Mouse (Mus musculus): ENCODE measurements at regions not wholly inside any gene's neighbourhood (a gene's known extent, or its start where the extent isn't known, plus 50 kb on each side); places are given as distances from the start of the nearest gene placed in this dataset.

- intact Hi-C loops (cut with DNase I) = no loop called here
- DNase-seq = no peak
Measured at GRCm38 (mm10) chr3:34837644-34838332, 187.6 kb downstream of the Sox2 start.

DNA sequence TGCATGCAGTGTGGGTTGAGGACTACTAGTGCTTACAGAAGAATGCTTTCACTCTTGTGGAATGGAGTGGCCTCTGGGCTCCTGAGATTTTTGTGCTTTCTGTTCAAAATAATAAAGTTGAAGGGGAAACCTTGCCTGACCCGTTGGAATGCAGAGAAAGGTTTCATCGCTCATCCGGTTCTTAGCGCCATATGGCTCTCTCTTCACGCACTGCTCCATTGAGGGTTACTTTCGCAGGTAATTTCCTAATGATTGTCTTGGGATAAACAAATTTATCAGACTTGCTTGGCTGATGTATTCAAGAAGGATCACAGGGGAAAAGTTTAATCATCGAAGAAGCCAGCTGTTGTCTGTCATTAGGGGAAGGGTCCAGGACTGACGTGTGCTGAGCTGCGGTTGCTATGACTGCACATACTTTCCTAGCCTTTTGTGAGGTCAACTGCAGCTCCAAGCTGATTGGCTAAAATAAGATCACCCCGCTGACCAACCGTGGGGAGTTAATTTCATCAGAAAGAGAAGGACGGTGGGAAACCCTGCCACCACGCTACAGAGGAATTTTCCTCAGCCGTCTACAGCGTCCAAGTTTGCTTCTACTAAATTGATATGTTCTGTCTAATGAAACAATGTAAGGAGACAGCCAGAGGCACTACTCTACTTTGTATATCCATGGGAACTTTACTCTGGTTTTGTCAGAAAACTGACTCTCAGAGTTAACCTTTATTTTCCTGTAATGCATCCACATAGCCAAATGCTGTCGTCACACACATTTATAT is 210.9 kb downstream of the Sox2 start:
- intact Hi-C loops (cut with DNase I) = no loop called here
- DNase-seq = no peak

- DNase-seq = no peak
- intact Hi-C loops (cut with DNase I) = no loop called here
Measured at GRCm38 (mm10) chr3:34868698-34869409, 218.6 kb downstream of the Sox2 start.

DNA sequence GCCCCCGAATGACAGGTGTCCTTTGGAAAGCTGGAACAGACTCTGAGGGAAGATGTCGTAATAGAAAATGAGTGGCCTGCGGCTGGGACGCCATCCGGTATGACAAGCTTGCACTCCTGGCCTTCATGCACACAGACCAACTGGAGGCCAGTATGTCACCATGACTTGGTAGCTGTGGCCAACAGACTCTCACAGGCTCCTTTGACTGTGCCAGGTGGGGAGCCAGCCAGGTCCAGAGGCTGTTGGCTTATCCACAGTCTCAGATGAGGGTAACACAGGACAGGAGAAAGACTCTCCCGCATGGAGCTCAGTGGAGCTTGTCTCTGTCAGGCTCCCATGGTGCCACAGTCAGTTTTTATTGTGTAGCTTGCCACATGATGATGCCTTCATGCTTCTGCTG is 219.7 kb downstream of the Sox2 start:
- no peak for DNase-seq
- intact Hi-C loops (cut with DNase I) = no loop called here

- no peak for DNase-seq
Measured at GRCm38 (mm10) chr3:34885137-34885536, 234.9 kb downstream of the Sox2 start.

DNA sequence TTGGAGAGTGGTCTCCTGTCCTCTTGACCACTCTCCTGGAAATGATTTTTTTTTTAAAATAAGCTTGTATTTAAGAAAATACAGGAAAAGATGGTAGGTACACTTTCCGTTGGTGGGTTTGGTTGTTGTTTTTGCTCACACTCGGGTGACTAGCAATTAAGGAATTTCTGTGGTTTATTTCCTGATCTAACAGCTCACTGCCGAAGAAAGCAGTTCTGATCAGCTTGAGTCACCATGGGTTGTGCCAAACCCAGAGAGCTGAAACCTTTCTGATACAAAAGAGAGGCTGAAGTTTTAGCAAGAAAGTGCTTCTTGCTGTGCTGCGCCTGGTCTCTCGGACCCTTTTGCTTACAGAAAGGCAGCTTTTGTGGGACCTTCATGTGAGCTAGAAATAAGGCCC is 243.2 kb downstream of the Sox2 start:
- intact Hi-C loops (cut with DNase I) = no loop called here
- DNase-seq = no peak

More at GRCm38 (mm10) chr3:34885137-34885536, 234.9 kb downstream of the Sox2 start:
- intact Hi-C loops (cut with DNase I) = no loop called here

DNA sequence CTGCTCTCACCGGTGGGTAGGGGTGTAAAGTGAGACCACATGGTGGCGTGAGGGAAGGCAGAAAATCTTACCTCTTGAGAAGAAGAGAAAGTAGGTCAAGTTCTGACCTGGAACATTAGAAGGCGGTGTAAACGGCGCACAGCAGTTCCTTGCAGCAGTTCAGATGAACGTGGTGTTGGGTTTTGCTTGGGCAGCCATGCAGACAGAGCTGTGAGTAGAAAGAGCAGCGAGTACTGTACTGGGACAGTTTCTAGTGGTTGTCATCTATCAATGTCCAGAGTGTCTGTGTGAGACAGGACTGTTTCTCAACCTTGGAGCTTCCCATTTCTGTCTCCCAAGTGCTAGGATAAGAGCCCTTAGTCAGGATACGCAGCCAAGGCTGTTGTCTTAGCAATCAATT is 252.9 kb downstream of the Sox2 start:
- no peak for DNase-seq
- intact Hi-C loops (cut with DNase I) = no loop called here

DNA sequence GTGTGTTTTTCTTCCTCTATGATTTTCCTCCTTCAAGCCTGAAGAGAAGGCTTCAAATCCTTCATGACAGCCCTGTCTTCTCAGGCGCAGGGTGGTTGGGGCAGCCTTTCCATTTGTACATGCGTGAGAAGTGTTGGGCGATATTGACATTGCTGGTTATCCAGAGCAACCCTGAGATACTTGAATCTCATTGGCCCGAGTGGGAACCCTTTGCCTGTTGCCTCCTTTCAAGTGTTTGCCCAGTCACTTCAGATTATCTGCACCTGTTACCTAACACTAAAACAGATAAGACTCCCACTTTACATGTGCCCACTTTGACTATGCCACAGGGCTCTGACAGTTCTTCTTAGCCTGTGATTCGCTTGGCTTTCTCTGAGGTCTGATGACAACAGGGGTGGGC is 258.3 kb downstream of the Sox2 start:
- intact Hi-C loops (cut with DNase I) = no loop called here
- DNase-seq = no peak

- intact Hi-C loops (cut with DNase I) = no loop called here
- no peak for DNase-seq
Measured at GRCm38 (mm10) chr3:34909350-34909749, 259.1 kb downstream of the Sox2 start.

DNA sequence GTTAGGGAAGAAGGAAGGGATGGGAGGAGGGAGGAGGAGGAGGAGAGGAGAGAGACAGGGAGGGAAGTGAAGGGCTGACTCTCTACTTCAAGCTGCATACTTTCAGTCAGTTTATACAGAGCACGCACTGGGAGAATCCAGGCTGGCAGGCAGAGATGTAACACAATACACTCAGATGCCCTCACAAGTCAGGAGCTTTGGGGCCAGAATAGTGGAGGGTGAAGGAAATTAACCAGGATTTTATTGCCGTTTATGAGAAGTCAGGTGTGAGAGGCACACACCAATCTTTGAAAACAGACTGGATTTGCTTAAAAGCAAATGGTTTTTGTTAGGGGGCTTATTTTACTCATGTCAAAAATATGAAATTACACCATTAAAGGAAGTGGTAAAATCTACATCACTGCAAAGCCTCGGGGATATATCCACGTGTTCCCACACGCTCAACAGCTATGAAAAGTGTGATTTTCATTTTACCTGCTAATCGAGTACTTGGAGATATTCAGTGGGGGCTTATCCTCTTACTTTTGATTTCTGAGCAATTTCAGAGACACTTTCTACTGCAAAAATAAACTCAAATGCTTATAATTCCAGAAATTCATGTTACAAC is 268.2 kb downstream of the Sox2 start:
- intact Hi-C loops (cut with DNase I) = no loop called here

DNA sequence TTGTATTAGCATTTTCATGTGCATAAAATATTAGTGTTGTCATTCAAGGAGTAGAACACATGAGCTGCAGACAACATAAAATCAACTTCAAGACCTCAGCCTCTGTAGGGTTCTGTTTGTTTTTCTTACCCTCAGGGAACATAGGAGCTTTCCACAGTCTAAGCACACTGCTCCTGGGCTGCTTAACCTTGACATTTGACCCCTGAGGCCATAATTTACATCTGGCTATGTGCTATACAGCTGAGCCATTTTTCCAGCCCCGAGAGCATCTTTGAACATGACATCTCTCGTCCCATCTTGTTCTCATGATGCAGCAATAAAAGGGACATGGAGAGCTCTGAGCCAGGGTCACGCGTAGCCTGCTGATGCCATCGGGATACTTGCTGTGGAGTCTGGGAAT is 270.3 kb downstream of the Sox2 start:
- DNase-seq = no peak

More for the DNA sequence above, 268.2 kb downstream of the Sox2 start:
- DNase-seq = no peak

DNA sequence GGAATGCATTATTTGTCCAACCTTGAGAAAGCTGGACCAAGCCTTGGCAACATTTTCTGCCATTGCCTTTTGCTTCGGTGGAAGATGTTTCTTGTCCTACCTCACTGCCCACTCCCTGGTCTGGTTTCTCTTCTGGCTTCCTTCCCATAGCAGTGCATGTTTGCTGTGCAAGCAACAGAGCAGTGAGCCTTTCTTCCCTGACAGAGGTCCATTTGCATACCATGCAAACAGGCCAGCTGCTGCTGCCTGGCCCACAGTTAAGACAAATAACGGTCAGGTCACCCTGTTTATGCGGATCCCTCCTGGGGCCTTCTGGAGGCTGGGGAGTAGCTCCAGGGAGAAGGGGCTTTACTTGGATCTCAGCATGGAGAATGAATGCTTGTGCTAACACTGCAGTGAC is 299.7 kb downstream of the Sox2 start:
- DNase-seq = no peak
- intact Hi-C loops (cut with DNase I) = no loop called here

More for the DNA sequence above, 270.3 kb downstream of the Sox2 start:
- intact Hi-C loops (cut with DNase I) = no loop called here

- intact Hi-C loops (cut with DNase I) = no loop called here
Measured at GRCm38 (mm10) chr3:34956183-34956582, 306.0 kb downstream of the Sox2 start.

DNA sequence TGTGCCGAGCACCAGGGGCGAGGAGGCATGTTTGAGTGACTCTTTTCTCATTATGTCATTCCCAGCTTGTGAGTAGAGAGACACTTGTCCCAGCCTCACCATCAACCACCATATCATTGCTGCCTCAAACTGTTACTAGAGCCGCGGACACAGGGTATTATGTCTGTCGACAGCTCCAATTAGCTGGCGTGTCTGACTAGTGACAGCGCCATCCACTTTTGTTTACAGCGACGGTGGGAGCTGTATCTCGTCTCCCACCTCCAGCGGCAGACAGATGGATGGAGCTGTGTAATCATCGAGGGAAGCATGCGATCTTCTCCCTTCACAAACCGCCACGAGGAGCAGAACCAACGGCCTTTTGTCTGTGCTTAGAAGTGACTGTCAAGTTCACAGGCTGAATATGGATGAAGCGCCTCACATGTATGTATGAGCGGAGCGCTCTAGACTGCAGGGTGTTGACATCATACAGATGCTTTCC is 308.9 kb downstream of the Sox2 start:
- DNase-seq = no peak
- intact Hi-C loops (cut with DNase I) = no loop called here

More at GRCm38 (mm10) chr3:34956183-34956582, 306.0 kb downstream of the Sox2 start:
- no peak for DNase-seq

DNA sequence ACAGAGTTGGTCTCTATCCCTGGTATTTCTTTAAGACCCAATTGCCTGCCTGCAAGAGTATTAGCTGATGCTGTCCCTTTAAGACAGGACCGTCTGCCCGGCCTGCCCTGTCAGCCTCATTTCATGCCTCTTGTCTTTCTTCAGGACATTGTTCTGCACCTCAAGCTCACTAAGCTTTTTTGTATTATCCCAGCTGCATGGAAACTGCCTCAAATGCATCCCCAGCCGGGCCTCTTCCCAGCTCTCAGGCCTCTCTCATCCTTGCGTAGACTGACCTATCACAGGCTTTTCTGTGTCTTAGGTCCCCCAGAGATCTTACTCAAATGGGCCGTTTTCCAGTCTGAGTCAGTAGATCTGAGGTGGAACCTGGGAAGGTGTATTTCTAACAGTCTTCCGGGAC is 316.2 kb downstream of the Sox2 start:
- DNase-seq = no peak
- intact Hi-C loops (cut with DNase I) = no loop called here

- intact Hi-C loops (cut with DNase I) = no loop called here
- no peak for DNase-seq
Measured at GRCm38 (mm10) chr3:34967911-34968310, 317.7 kb downstream of the Sox2 start.

DNA sequence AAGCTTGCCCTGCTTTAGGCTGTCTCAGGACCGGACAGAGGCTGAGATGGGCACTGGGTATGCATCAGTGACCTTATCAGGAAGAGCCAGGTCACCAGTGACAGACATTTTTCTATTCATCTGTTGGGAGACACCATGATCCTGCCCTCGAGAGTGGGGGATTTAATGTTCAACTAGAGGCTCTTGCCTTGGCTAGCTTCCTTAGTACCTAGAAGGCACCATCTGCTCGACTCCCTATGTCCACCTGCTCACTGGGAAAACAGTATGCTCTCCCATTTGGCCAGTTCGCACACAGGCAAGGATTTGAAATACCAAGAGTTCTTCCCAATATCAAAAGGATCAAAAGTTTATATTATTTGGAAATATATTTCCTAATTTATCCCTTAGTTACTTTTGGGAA is 321.3 kb downstream of the Sox2 start:
- intact Hi-C loops (cut with DNase I) = no loop called here
- DNase-seq = no peak

GRCm38 (mm10) chr3:34974371-34974770 is 324.2 kb downstream of the Sox2 start:
- DNase-seq = no peak
- intact Hi-C loops (cut with DNase I) = no loop called here
